Mouse (Mus musculus) thymus, adult 2 months (tissue): ENCODE data around the gene Trmt13. TPM values are rescaled to one million over a fixed set of nuclear protein-coding genes. Genes with fewer than 3 reads are reported as not detected.

Experiments
- DNase-seq: peaks from one replicate; pipeline ENCODE4 v3.0.0; 2021
- H3K27ac ChIP-seq: fragments of 200-500 bp; 2 replicates; pipeline ENCODE4 v1.5.1; 2012; ENCODE audit warnings: low read length, control low read depth; ENCODE audit not compliant: control insufficient read depth, insufficient read depth
- H3K27me3 ChIP-seq: fragments of 200-500 bp; 2 replicates; pipeline ENCODE4 v1.6.1; 2012; ENCODE audit warnings: mild to moderate bottlenecking, low read length, moderate library complexity, mixed read lengths; ENCODE audit not compliant: control insufficient read depth, insufficient read depth
- H3K36me3 ChIP-seq: fragments of 200-500 bp; 2 replicates; pipeline ENCODE4 v1.6.1; 2012; ENCODE audit warnings: mild to moderate bottlenecking, low read length, moderate library complexity; ENCODE audit not compliant: control insufficient read depth, insufficient read depth
- H3K4me1 ChIP-seq: fragments of 200-500 bp; replicated peaks from 2 replicates; pipeline ENCODE4 v1.6.1; 2012; ENCODE audit warnings: low read length; ENCODE audit not compliant: control insufficient read depth, insufficient read depth
- H3K4me3 ChIP-seq: fragments of 200-500 bp; 2 replicates; pipeline ENCODE4 v1.5.1; 2012; ENCODE audit warnings: mild to moderate bottlenecking, low read length, control low read depth, moderate library complexity; ENCODE audit not compliant: control insufficient read depth, insufficient read depth
- CTCF ChIP-seq: fragments of 200-500 bp; IDR thresholded peaks from 2 replicates; pipeline ENCODE4 v1.5.1; 2012; ENCODE audit warnings: mild to moderate bottlenecking, control low read depth, low read length, moderate library complexity, borderline replicate concordance; ENCODE audit not compliant: control insufficient read depth, poor library complexity, insufficient read depth; ENCODE audit errors: extremely low read depth
- POLR2A ChIP-seq: fragments of 200-500 bp; IDR thresholded peaks from 2 replicates; pipeline ENCODE4 v1.6.1; 2012; ENCODE audit warnings: mild to moderate bottlenecking, low read length, control low read depth, moderate library complexity; ENCODE audit not compliant: control insufficient read depth, poor library complexity, insufficient read depth; ENCODE audit errors: extremely low read depth
- WGBS: fragments of 180-500 bp; shearing (Covaris S2); methylation state at CpG from one replicate; pipeline ENCODE4 v1.1.7; 2018; 5-methylcytosine and 5-hydroxymethylcytosine counted together
- polyA plus RNA-seq: library from polyadenylated mRNA; depleted of rRNA; stranded (reverse); fragments of >200 nt; gene quantifications from 2 replicates; pipeline ENCODE4 v1.2.3, GENCODE M21; 2012; rRNA removed

The Trmt13 gene
- polyA plus RNA-seq, 1 experiment = 12.9 TPM

DNA sequence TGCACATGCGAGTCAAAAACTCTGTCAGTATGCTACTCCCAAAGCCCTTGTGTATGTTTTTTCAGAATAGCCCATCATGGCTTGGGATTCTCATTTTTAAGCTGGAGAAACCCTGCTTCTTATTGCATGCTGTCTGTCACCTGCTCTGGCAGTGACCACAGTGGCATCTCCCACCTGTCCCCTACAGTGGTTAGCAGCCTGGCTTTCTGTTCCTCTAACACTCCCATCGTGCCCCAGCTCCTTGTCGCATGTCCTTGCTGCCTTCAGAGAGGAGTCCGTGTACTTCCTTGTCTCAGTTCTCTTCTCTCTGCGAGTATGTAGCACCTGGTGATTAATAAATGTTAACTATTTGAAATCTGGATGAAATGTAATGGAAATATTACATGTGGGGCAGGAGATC lies 67.0 kb downstream of the Trmt13 start:
- no peak for DNase-seq
- Histone ChIP-seq H3K27ac (no peak overlapping the region), H3K4me3 (no peak overlapping the region), H3K27me3 (no peaks in the 10 kb centered on the region), H3K4me1 (no peaks in the 10 kb centered on the region), H3K36me3 (peaks cover 19% of the 10 kb centered on the region)
- TF ChIP-seq POLR2A = no peak
- no peak for TF ChIP-seq CTCF
- WGBS = 91% methylated on average over 5 of the region's 5 CpGs

DNA sequence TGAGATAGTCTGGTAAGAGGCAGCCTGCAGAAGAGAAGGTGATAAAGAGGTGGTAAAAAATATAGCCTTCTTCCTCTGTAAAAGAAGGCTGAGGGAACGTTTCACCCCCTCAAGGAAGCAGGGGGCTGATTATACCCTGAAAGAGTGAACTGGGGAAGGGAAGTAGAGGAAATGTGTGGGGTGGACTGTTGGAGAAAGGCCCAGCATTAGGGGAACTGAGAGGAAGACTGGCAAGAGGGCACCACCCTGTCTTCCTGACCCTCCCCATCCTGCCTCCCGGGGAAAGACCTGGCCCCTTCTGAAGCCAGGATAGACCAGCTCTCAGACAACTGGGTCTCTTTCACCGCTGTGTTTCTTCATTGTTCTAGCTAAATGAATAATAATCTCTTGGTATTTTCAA lies 71.9 kb downstream of the Trmt13 start:
- H3K4me1 ChIP-seq = no peaks in the 10 kb centered on the region
- H3K27me3 ChIP-seq = no peaks in the 10 kb centered on the region
- H3K27ac ChIP-seq = no peak overlapping the region
- H3K4me3 ChIP-seq = no peak overlapping the region
- DNase-seq = no peak
- WGBS = 35% methylated on average over 3 of the region's 3 CpGs
- TF ChIP-seq POLR2A (no peak), CTCF (no peak)
- H3K36me3 ChIP-seq = peaks cover 10% of the 10 kb centered on the region

DNA sequence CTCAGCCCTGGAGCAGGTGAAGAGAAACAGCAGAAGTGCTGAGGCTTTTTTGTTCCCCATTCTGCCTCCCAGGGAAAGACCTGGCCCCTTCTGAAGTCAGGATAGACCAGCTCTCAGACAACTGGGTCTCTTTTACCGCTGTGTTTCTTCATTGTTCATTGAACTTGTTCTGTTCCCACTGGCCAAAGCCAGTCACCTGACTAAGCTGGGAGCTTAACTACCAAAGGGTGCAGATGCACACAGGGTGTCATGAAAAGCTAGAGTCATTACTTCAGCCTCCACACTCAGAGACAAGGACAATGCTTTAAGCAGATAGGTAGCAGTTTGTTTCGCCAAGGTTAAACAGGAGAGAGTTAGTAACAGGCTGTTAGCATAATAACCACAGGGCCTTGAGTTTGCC lies 72.3 kb downstream of the Trmt13 start:
- Histone ChIP-seq H3K4me1 (no peaks in the 10 kb centered on the region), H3K36me3 (peaks cover 6% of the 10 kb centered on the region), H3K4me3 (no peak overlapping the region), H3K27ac (no peak overlapping the region), H3K27me3 (no peaks in the 10 kb centered on the region)
- TF ChIP-seq CTCF (no peak), POLR2A (no peak)
- 67% methylated on average over 2 of the region's 2 CpGs for WGBS
- no peak for DNase-seq

DNA sequence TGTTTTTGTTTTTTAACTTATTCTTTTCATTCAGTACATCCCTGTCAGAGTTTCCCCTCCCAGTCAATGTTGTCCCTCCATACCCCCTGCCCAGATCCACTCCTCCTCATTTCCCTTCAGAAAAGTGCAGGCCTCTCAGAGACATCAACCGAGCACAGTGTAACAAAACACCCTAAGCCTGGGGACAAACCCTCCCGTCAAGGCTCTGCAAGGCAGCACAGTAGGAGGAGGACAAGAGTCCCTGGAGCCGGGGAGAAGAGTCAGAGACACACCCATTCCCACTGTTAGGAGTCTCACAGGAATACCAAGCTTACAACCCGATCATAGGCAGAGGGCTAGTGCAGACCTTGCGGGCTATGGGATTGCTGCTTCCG lies 77.2 kb downstream of the Trmt13 start:
- no peak for DNase-seq
- H3K4me1 ChIP-seq = no peaks in the 10 kb centered on the region
- no peak overlapping the region for H3K4me3 ChIP-seq
- TF ChIP-seq CTCF (no peak), POLR2A (no peak)
- H3K27me3 ChIP-seq = no peaks in the 10 kb centered on the region
- WGBS = 94% methylated on average over 6 of the region's 6 CpGs
- no peak overlapping the region for H3K27ac ChIP-seq
- peaks cover 26% of the 10 kb centered on the region for H3K36me3 ChIP-seq

DNA sequence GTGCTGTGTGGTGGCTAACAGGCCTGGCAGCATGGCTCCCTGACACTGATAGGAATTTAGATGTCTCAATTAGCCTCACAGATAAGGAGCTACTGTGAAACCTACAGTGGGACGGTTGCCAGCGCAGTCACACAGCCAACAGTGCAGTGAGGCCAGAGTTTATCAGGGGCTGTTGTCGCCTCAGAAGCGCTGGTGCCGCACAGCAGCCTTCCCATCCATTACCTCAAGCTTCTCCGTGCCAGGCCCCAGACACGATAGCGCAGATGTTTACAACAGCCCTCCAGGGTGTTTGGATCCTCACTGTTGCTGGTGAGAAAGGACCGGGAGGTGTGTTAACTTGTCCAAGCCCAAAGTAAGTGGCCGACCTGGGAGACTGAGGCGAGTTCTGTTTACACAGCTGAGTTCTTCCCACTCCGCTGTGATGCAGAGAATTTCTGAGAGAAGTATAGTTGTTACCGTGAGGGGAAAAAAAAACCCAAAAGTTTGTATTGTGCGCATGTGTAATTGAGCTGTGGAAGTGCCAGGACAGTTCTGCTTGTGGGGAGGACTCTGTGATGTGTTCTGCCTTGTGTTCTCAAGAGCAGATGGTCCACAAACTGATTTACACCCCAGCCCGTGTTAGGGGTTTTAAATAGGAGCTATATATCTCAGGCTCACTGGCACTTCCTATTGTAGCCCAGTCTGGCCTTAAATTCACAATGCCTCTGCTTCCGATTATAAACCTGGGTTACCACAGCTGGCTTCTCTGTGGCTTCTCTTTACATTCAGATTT lies 77.8 kb downstream of the Trmt13 start:
- H3K36me3 ChIP-seq = peaks cover 26% of the 10 kb centered on the region
- H3K27ac ChIP-seq = no peak overlapping the region
- H3K27me3 ChIP-seq = no peaks in the 10 kb centered on the region
- WGBS = 86% methylated on average over 16 of the region's 16 CpGs
- no peaks in the 10 kb centered on the region for H3K4me1 ChIP-seq
- TF ChIP-seq CTCF = no peak
- TF ChIP-seq POLR2A = no peak
- H3K4me3 ChIP-seq = no peak overlapping the region
- no peak for DNase-seq

Other genes with a start within 250 kb of the Trmt13 start
- 8.0 and 11.5 TPM in 2 replicates for gene Cdc14a, start 190.6 kb downstream of the Trmt13 start, polyA plus RNA-seq
- 34.9 and 36.7 TPM in 2 replicates for gene Rtca, start 106.4 kb downstream of the Trmt13 start, polyA plus RNA-seq
- 7.4 and 8.7 TPM in 2 replicates for gene Dbt, start 101.5 kb downstream of the Trmt13 start, polyA plus RNA-seq
- 0.31 and 1.7 TPM in 2 replicates for gene Lrrc39, start 51.6 kb downstream of the Trmt13 start, polyA plus RNA-seq
- gene Sass6, start 19.6 kb downstream of the Trmt13 start, polyA plus RNA-seq = 7.6 and 8.9 TPM in 2 replicates
- gene Mfsd14a, start 48.1 kb upstream of the Trmt13 start, polyA plus RNA-seq = 25.2 and 28.6 TPM in 2 replicates
- not detected in 2 replicates for gene Gm43191, start 66.7 kb upstream of the Trmt13 start, polyA plus RNA-seq
- 6.8 and 11.1 TPM in 2 replicates for gene Slc35a3, start 98.2 kb upstream of the Trmt13 start, polyA plus RNA-seq
- 8.0 and 8.9 TPM in 2 replicates for gene Agl, start 193.6 kb upstream of the Trmt13 start, polyA plus RNA-seq
- gene Frrs1, start 244.9 kb upstream of the Trmt13 start, polyA plus RNA-seq = 19.2 and 24.8 TPM in 2 replicates